Mouse (Mus musculus) left cerebral cortex, postnatal 14 days (tissue): ENCODE data around the gene Gm42742. TPM values are rescaled to one million over a fixed set of nuclear protein-coding genes. Genes with fewer than 3 reads are reported as not detected.

Experiments
- DNase-seq, 2 experiments: peaks; one replicate each; pipeline ENCODE4 v3.0.0; 2021 to 2022; ENCODE audit warnings: low spot score in 2 of 2, mixed read lengths in 1 of 2
- intact Hi-C: fragments of 180-260 bp; cut with DNase I; formaldehyde crosslinking; loops from one replicate; pipeline ENCODE4 v1.15.1; 2025
- long read RNA-seq, 2 experiments: library from polyadenylated mRNA; stranded (forward); transcript quantifications; one replicate each; pipeline ENCODE4 v2.0.0; 2021
- total RNA-seq, 2 experiments: library from RNA; stranded (reverse); gene quantifications; 2 replicates each; pipeline ENCODE4 v1.2.3; 2021

The Gm42742 gene
- total RNA-seq = 10 to 100 TPM; 33.6 to 43.7 TPM
- long read RNA-seq, experiment 1, partial matches to known transcripts = 0 of 19 reads
- long read RNA-seq, experiment 1, other reads (novel, unspliced or antisense) = 19 of 19 reads
- long read RNA-seq, experiment 2, partial matches to known transcripts = 5 of 12 reads
- long read RNA-seq, experiment 2, other reads (novel, unspliced or antisense) = 7 of 12 reads

DNA sequence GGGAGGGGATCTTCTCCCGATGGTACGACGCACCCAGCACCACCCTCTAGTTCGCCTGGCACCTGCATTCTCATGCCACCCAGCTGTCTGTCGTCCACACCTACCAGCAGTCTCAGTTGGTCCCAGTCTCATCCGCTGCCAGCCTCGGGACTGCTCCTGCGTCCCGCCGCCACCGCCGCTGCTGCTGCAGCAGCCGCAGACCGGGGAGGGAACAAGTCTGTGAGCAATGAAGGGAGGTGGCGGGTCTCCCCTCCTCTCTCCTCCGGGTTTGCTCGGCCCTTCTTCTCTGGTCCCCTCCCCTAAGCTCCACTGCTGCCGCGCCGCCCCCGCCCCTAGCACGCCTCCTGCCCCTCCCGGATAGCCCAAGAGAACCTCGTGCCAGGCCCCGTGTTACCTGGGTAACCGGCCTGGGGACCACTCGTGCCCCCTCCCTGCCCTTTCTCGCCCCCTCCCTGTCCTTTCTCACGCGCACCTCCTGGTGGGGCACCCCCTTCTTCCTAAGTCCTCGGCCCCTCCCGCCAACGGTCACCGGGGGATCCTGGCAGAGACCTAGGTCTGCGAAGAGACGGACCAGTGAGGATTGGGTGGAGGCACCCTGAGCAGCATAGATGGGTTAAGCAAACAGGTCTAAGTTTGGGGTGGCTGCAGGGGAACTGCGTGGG, at the start of gene Gm42742, which contains the start of gene Prrt2:
Gm42742 (minus strand) TSS at position 197 of the 662 bp plus-strand sequence.
Prrt2 (minus strand) TSS at position 311 of the 662 bp plus-strand sequence.
- peak; percentile 76 to 81 for DNase-seq
- intact Hi-C loops = no loop called here

DNA sequence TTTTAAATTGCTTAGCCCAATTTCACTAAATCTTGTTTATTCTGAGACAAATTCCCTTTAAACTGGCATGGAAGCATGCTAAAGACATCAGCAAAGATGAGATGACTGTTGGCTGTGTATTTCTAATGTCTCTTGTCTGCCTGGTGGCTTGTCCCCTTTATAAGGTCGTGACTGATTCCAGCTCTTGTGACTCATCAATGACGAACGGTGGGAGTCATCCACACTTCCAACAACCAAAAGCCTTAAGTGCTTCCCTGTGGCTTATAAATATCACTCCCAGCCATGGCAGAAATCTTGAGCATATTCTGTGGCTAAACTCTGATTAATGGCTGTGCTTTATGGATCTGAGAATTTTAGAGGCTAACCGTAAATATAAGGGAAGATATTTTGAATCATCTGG, 45.4 kb upstream of the Gm42742 start:
- intact Hi-C loops = no loop called here
- no peak for DNase-seq

DNA sequence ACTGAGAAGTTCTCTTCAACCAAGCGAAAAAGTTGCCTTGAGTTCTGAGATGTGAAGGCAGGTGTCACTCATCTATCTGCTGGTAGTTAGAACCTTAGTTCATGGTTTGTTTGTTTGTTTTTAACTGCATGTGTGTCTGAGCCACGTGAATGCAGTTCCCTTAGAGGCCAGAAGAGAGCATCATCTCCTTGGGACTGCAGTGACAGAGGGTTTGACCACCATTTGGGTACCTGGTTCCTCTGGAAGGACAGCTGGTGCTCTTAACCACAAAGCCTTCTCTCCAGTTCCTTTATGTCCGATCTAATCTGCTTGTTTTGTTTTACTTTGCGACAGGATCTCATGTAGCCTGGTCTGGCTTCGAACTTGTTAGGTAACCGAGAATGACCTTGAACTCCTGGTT, 44.6 kb upstream of the Gm42742 start:
- intact Hi-C loops = no loop called here
- DNase-seq = no peak

DNA sequence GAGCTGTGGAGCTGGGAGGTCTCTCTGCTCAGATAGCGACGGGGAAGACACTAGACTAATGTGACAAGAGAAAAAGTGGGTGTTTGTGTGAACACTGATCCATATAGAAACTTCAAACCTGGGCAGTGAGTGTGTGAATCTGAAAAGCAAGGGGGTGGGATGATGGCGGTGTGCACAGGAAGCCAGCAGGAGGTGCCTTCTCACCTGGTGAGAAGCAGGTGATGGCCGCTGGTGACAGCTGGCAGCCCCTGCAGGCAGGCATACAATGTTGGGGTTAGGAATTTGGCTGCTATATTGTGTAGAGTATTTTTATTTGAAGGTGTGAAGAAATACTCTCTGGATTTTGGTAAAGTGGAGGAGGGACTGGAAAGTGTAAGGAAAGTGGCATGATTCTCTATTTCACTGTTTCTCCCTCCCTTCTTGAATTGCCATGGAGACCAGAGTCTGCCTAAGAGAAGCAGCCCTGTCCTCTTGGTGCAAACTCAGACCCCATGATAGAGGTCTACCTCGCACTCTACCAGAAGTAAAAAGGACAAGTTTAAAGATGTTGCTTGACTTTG, 34.2 kb upstream of the Gm42742 start:
- peak in 1 of 2 experiments; percentile 30 for DNase-seq
- intact Hi-C loops = no loop called here

DNA sequence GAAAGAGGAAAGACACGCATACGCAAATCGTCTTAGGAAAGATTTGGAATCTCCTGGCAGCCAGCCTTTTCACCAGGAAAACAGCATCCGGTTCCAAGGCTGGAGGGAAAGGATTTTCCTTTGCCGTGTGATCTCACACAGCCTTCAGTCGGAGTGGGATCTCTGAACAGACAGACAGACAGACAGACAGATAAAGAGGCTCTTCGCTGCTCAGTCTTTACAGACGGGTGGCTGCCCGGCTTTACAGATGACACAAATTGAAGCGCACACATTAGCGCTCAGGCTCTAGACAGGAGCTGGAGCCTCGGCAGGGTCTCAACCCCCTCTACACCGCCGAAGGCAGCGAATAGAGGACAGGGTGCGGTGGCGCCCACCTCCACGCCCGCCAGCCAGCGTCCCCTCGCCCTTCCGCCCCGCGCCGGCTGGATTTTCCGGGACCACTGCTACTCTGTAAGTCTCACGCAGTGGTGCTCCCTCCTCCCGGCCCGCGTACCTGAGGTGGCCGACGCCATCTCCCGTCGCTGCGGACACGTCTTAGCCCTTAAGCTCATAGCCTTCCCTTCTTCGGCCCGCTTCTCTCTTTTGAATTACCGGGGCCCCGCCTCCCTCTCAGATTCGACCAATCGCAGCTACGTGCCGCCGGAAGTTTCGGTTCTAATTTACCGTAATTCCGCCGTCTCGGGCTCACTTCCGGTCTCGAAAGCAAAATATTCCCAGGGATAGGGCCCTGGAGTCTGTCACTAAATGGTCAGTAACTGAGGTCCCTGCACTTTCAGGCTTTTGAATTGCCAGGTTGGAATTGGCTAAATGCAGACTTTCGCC, 21.2 kb upstream of the Gm42742 start, which contains the start of gene Kif22:
Kif22 (minus strand) TSS at position 621 of the 822 bp plus-strand sequence.
- intact Hi-C loops = loop anchor here (5.0 kb wide), 1 partner anchor 50 kb away; the partner anchor contains the start of gene AI467606
- peak; percentile 80 to 90 for DNase-seq

DNA sequence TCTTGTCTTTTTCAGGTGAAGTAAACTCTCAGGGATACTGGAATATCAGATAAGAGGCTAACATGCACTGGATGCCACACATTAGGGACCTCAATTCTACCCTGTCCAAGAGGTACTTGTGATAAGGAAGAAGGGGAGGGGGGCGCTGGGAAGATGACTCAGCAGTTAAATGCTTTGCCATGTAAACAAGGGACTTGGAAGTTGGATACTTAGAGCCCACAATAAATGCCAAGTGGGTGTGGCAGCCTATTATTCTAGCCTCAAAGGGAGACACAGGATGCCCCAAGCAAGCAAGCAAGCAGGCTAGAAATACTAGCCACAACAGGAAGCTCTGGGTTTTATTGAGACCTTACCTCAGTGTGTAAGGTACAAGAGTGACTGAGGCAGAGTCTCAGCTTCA, 10.3 kb upstream of the Gm42742 start:
- no peak for DNase-seq
- intact Hi-C loops = no loop called here

DNA sequence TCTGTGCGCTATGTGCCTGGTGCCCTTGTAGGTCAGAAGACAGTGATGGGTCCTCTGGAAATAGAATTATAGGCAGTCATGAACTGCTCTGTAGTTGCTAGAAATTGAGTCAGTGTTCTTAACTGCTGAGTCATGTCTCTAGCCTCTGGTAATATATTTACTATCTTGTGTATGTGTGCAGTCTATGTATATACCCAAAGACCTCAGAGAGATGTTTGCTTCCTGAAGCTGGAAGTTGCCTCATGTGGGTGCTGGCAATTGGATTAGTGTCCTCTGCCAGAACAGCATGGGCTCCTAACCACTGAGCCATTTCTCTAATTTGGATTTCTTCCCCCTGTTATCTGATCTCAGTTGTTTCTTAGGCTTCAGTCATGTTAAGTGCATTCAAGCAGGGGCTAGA, 9.3 kb upstream of the Gm42742 start:
- no peak for DNase-seq
- intact Hi-C loops = no loop called here

DNA sequence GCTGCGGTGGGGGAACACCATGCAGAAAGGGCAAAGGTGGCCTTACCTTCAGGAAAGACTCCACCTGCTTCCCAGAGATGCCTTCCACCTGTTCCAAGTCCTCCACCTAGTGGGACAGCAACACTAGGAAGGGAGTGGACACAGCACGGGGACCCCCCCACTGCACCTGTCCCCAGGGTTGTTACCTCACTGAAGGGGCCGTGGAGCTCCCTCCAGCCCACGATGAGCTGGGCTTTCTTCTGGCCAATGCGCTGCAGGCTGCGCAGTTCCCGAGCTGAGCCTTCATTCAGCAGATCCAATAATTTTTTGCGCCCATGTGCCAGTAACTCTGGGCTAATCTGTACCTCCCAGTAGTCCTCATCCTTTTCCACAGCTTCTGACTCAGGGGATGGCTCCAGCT, 7.0 kb upstream of the Gm42742 start:
- peak in 1 of 2 experiments; percentile 45 for DNase-seq
- intact Hi-C loops = loop anchor here (5.0 kb wide), 1 partner anchor 146 kb away; the partner anchor contains the start of gene Taok2

DNA sequence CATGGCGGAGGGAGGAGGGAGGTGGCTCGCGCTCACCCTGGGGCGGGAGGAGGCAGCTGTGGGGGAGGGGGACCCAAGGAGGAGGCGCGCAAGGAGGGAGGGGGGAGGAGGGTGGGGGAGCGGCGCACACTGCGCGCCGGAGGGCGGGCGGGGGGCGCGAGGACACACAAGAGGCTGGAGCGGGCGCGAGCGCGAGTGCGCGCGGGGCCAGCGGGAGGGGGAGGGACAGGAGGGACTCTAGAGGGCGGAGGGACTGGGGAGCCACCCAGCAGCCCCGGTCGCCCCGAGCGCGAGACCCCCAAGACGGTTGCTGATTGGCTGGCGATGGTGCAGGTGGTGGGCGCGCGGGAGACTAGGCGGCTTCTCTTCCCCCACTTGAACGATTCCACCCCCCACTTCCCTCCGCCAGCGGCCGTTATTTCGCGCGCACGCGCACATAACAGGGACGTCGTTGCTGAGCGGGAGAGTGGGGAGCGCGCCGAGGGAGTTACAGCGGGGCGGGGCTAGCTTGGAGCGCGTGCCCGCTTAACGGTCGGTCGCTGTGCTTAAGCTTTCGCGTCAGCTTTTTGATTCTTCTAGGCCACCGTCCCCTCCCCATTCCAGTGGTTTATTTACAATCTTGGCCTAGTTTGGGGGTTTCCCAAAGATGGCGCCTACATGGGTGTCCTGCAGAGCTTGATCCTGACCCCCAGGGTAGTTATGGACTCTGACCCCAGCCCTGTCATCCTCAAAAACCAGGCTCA, 6.3 kb upstream of the Gm42742 start, which contains the start of gene Maz:
Maz (minus strand) TSS at position 54 of the 743 bp plus-strand sequence.
- intact Hi-C loops = loop anchor here (5.0 kb wide), 1 partner anchor 145 kb away; the partner anchor contains the start of gene Taok2

DNA sequence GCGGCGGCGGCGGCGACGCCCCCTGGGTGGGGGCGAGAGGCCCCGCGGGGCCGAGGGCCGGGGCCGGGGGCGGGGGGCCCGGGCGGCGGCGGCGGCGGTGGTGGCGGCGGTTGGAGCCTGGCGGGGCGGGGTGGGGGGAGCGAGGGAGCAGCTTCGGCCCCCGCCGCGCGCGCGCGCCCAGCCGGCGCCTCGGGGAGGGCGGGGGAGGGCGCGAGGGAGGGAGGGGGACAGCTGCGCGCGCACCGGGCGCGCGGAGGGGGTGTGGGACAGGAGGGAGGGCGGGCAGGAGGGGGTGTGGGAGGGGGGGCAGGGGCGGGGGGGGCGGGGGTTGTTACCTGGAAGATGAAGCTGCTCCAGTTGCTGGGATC, 5.7 kb upstream of the Gm42742 start:
- no peak for DNase-seq
- intact Hi-C loops = loop anchor here (5.0 kb wide), 1 partner anchor 144 kb away; the partner anchor contains the start of gene Taok2

More for the DNA sequence above, 6.3 kb upstream of the Gm42742 start, which contains the start of gene Maz:
- peak; percentile 100 for DNase-seq

DNA sequence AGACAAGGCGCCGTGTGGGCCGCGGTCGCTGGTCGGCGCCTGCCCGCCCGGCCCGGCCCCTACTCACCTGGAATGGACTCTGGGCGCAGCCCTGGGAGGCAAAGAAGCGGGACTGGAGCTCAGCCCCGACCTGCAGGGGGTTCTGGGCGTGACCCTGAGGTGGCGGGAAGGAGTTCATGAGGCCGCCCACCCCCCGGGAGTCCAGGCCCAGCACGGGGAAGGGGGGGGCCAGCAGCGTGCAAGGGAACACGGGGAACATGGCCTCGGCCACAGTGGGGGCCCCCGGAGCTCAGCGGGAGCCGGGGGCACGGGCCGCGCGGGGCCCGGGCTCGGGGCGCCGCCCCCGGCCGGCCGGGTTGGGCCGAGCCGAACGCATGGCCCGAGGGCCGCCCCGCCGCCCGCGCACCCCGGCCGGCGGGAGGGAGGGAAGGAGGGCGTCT, 5.3 kb upstream of the Gm42742 start:
- intact Hi-C loops = loop anchor here (5.0 kb wide), 1 partner anchor 144 kb away; the partner anchor contains the start of gene Taok2
- DNase-seq = peak; percentile 43 to 45

DNA sequence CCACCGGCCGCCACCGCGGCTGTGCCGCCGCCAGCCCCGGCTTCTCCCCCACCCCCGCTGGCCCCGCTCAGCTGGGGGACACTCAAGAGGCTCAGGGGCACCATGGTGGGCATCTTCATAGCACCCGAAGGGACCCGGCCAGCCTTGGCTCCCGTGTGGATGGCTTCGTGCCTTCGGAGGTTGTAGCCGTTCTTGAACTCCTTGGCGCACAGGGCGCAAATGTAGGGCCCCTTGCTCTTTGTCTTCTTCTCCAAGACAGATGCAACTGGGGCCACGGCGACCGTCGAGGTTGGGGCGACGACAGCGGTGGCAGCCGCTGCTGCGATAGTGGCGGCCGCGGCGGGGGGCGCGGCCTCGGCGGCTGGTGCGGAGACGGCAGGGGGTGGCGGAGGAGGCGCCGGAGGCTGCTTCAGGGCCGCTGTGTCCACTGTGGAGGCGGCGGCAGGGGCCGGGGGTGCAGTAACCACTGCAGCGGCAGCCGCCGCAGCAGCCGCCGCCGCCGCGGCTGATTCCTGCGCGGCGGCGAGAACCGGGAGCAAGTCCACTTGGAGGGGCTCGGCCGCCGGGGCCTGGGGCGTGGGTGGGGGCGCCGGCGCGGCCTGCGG, 4.8 kb upstream of the Gm42742 start:
- intact Hi-C loops = loop anchor here (5.0 kb wide), 1 partner anchor 143 kb away; the partner anchor contains the start of gene Taok2
- peak in 1 of 2 experiments; percentile 31 for DNase-seq

DNA sequence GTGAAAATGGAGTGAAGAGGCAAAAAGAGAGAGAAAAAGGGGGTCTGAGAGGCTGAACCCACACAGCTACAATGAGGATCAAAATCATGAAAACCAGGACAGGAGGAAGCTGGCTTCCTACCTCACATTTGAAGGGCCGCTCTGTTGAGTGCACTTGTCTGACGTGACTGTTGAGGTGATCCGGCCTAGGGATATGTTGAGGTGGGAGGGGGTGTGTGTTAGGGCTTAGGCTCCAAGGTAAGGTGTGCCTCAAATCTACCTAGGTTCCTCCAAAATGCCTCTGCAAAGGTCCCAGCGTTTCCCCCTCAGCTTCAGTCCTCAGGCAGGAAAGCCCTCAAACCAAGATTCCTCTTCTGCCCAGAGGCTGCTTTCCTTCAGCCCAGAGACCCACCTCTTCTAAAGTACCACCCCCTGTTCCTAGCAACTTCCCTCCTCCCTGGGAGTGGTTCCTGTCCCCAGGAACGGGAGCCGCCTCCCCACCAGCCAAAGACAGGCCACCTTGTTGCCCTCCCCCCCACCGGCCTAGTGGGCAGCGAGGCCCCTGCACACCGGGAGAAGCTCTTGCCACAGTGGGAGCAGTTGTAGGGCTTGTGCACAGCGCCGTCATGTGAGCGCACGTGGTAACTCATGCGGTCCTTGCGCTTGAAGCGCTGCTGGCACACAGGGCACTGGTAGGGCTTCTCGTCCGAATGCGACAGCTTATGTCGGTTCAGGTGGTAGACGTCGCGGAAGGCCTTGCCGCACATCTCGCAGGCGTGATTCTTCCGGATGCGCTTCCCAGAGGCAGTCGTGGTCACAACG, 4.1 kb upstream of the Gm42742 start:
- DNase-seq = peak; percentile 82 to 93
- intact Hi-C loops = loop anchor here (5.0 kb wide), 1 partner anchor 143 kb away; the partner anchor contains the start of gene Taok2

DNA sequence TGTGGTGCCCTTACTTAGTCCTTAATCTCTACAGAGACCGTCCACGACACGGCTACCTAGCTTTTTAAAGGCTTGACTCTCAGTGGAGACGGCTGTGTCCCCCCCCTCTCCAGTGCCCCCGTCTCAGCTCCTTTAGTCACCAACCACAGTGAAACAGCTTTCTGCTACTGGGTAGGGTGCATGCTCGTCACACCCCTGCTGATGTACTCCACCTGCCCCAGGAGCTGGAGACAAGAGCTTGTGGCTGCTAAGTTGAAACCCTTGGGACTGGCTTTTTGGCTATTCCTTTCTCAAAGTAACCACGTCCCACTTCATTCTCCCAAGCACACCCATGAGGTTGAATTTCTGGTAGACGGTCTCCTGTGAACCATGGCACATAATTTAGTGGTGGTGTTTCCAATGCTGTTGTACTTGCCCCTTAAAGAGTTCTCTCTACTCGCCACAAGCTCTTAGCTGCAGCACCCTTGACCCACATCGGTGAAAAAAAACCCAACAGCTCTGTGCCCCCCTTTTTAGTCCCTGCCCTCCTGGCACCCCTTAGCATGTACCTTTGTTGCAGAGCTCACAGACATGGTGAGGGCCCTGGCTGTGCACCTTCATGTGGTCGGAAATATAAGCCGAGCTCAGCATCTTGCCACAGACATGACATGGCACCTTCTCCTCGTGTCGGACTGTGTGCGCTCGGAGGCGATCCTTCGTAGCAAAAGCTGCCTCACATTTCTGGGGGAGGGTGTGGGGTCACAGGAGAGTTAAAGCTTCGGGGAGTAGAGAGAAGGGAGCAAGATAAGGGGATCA, 3.2 kb upstream of the Gm42742 start:
- no peak for DNase-seq
- intact Hi-C loops = no loop called here

DNA sequence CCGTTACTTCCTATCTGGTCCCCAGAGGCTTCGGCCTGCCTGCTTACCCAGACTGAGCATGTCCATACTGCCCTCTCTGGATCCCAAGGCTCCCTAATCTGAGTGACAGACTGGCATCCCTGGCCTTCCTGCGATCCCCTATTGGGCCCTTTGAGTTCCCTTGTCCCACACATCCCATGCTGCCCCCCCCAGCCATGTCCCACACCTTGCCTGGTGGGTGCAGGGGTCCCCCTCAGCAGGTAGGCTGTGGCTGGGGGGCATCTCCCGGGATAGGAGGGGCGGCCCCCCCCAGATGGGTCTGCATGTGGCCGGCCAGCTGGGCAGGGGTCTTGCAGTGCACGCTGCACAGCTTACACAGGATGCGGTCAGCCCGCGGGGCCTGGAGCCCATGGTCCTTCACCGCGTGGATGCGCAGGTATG, 2.4 kb upstream of the Gm42742 start:
- no peak for DNase-seq
- intact Hi-C loops = no loop called here

DNA sequence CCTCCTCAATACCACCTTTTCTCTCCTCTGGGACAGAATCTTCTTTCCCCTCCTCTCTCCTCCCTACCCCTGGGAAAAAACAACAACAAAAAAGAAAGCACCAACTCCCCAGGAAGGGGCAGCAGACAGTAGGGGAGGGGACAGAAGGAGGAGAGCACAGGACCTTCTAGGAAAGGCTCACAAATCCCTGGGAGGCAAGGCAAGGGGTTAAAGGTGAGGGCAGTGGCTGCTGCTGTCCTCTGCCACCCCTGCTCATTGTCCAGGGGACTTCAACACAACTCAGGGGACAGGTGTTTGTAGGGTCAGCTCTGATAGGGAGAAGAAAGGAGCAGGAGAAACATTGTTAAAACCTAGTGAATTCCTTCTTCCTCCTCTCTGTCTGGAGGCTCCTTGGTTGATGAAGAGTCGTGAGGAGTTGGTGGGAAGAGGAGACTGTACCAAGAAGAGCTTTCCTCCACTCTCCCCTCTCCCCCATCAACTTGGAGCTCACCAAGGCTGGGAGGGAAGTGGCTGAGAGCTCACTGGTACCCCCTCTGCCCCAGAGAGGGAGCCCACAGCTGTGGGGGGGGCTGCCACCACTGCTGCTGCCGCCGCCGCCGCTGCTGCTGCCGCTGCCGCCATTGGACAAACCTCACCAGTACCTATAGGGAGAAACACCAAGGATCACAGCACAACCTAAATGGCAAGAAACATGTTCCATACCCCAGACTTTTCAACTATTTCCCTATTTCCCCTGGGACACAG, 1.8 kb upstream of the Gm42742 start:
- intact Hi-C loops = no loop called here
- DNase-seq = no peak
